Mouse (Mus musculus): ENCODE data around the gene Litaf.

Gene Litaf

DNA sequence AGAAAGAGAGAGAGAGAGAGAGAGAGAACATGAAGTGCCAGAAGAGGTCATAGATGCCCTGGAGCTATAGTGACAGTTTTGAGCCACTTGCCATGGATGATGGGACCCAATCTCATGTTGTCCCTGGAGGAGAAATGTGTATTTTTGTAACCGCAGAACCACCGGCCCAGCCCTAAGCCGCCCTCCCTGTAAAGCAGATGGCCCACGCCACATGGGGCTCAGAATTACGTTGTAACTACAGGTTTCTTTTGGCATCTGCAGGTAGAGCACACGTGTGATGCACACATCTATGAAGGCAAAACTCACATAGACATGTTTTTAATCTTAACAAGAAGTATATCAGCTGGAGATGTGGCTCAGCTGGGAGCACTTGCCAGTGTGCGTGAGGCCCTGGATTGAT, 98.2 kb downstream of the Litaf start:
- in situ Hi-C loops (cut with MboI; ENCODE audit: unreplicated experiment in 2 of 2): no loop called here

- in situ Hi-C loops (cut with MboI; ENCODE audit: unreplicated experiment in 2 of 2): no loop called here
Observed at GRCm38 (mm10) chr16:10967013-10967412, 98.9 kb downstream of the Litaf start.

GRCm38 (mm10) chr16:10965034-10965433, 100.9 kb downstream of the Litaf start:
- in situ Hi-C loops (cut with MboI; ENCODE audit: unreplicated experiment in 2 of 2): no loop called here

DNA sequence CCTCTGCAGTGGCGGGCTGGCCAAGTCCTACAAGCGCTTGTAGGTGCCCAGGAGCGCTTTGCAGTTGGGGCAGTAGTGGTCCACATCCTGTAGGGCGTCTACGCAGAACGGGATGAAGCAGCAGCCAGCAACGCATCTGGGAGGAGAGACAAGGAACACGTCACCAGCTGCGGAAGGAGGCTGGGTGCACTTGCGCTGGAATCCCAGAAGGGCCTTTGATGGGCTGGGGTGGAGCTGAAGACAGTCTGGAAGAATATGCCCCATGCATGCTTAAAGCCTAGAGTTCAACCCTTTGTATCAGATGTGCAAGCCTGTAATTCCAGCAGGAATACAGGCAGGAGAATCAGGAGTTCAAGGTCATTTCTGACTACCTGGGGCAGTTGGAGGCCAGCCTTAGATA, 105.0 kb downstream of the Litaf start:
- in situ Hi-C loops (cut with MboI; ENCODE audit: unreplicated experiment in 2 of 2): no loop called here

DNA sequence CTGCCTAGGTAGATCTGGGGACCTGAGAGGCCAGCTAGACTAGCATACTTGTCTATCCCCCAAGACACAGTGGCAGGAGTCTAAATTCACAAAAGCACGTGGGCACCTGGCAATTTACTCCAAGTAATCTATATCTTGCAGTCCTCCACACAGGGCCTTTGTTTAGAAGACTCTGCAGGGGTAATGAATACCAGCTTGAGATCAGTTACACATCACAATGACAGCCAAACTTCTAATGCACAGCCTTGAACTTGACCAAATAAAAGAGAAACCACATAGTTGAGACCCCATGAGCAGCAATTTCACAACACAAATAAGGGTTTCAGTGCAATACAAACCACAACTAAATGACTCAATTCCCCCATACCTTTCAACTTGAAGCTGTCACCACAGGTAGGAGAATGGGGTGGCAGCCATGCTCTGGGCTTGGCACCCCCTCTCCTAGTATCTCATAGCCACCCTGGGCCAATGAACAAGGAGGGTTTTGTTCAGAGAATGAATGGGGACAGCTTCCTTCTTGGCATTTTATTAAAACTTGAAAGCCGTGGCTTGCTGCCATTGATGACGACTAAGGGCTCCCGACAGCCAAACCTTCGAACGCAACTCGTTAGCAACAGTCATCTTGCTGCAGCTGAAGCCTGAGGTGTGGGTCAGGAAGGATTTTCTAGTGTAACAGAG, 107.1 kb downstream of the Litaf start:
- in situ Hi-C loops (cut with MboI; ENCODE audit: unreplicated experiment in 2 of 2): loop anchor here (5.0 to 10.0 kb wide), 2 partner anchors 64 to 67 kb away; no protein-coding TSS in a partner anchor

DNA sequence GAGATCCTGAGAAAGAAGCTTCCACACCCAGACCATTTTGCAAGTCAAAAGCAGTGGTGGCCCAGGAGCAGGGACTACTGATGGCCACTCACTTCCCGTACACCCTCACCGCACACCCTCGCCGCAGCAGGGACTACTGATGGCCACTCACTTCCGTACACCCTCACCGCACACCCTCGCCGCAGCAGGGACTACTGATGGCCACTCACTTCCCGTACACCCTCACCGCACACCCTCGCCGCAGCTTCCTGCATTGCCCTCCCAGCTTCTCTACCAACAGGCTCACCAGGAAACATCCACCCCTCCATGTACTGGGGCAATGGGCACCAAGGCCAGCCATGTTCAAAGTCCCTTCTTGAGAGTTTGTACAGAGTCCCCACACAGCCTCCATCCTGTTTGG, 107.7 kb downstream of the Litaf start:
- in situ Hi-C loops (cut with MboI; ENCODE audit: unreplicated experiment in 2 of 2): loop anchor here (5.0 to 10.0 kb wide), 2 partner anchors 64 to 66 kb away; no protein-coding TSS in a partner anchor

- in situ Hi-C loops (cut with MboI; ENCODE audit: unreplicated experiment in 2 of 2): loop anchor here (5.0 to 10.0 kb wide), 2 partner anchors 63 to 65 kb away; no protein-coding TSS in a partner anchor
Observed at GRCm38 (mm10) chr16:10957794-10958193, 108.2 kb downstream of the Litaf start.

GRCm38 (mm10) chr16:10956938-10957685, 108.8 kb downstream of the Litaf start:
- in situ Hi-C loops (cut with MboI; ENCODE audit: unreplicated experiment in 2 of 2): loop anchor here (5.0 to 10.0 kb wide), 2 partner anchors 62 to 65 kb away; no protein-coding TSS in a partner anchor

GRCm38 (mm10) chr16:10955078-10955477, 110.9 kb downstream of the Litaf start:
- in situ Hi-C loops (cut with MboI; ENCODE audit: unreplicated experiment in 2 of 2): loop anchor here (5.0 to 10.0 kb wide), 2 partner anchors 60 to 63 kb away; no protein-coding TSS in a partner anchor

GRCm38 (mm10) chr16:10952881-10953280, 113.1 kb downstream of the Litaf start:
- in situ Hi-C loops (cut with MboI; ENCODE audit: unreplicated experiment in 2 of 2): loop anchor here in 1 of 2 experiments (10.0 kb wide), 1 partner anchor 58 kb away; no protein-coding TSS in a partner anchor

GRCm38 (mm10) chr16:10952071-10952470, 113.9 kb downstream of the Litaf start:
- in situ Hi-C loops (cut with MboI; ENCODE audit: unreplicated experiment in 2 of 2): loop anchor here in 1 of 2 experiments (10.0 kb wide), 1 partner anchor 57 kb away; no protein-coding TSS in a partner anchor

GRCm38 (mm10) chr16:10951581-10951980, 114.4 kb downstream of the Litaf start:
- in situ Hi-C loops (cut with MboI; ENCODE audit: unreplicated experiment in 2 of 2): loop anchor here in 1 of 2 experiments (10.0 kb wide), 1 partner anchor 57 kb away; no protein-coding TSS in a partner anchor

- in situ Hi-C loops (cut with MboI; ENCODE audit: unreplicated experiment in 2 of 2): loop anchor here in 1 of 2 experiments (10.0 kb wide), 1 partner anchor 56 kb away; no protein-coding TSS in a partner anchor
Observed at GRCm38 (mm10) chr16:10950539-10950938, 115.4 kb downstream of the Litaf start.

GRCm38 (mm10) chr16:10947724-10948123, 118.2 kb downstream of the Litaf start:
- in situ Hi-C loops (cut with MboI; ENCODE audit: unreplicated experiment in 2 of 2): no loop called here

DNA sequence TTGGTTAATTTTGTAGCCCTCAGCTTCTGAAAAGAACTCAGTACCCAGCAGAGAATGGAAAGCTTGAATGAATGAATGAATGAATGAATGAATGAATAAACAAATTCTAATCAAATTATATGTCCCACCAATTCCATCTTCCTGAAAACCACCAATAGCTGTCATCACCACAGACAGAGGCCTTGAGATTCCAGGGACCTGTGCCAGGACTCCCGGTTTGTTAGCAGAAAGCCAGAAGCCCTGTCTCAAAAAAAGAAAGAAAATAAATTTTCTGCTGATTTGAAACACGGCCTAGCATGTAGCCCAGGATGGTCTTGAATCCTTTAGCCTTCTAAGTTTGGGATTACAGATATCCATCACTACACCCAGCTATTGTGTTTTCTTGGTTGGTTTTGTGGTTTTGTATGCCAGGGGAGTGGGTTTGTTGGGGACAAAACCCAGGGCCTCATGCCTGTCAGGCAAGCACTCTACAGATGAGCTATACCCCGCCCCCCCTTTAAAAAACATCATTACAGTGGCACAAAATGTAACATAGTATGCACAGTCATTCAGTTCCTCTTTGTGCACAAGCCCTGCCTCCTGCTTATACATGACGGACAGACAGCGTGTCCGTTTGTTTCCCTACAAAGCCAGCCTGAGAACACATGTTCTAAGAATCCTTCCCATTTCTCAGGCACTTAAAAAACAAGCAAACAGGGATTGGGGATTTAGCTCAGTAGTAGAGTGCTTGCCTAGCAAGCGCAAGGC, 120.4 kb downstream of the Litaf start:
- in situ Hi-C loops (cut with MboI; ENCODE audit: unreplicated experiment in 2 of 2): no loop called here

GRCm38 (mm10) chr16:10944545-10944944, 121.4 kb downstream of the Litaf start:
- in situ Hi-C loops (cut with MboI; ENCODE audit: unreplicated experiment in 2 of 2): no loop called here

DNA sequence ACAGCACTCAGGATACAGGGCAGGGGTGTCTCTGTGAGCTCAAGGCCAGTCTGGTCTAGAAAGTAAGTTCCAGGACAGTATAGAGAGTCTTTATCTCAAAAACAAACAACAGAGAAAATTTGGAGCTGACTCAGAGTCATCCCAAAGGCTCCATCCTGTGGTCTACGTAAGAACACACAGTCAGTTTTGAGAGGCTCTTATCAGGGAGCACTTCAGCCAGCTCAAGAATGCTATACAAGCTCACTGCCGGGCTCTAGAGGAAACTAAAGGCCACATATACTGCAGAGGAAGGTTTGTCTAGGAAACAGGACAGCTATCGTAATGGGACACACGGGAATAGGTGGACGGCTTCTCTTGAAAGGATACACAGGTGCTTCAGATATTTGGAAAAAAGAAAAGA, 122.7 kb downstream of the Litaf start:
- in situ Hi-C loops (cut with MboI; ENCODE audit: unreplicated experiment in 2 of 2): no loop called here

GRCm38 (mm10) chr16:10940661-10941060, 125.3 kb downstream of the Litaf start:
- in situ Hi-C loops (cut with MboI; ENCODE audit: unreplicated experiment in 2 of 2): no loop called here

- in situ Hi-C loops (cut with MboI; ENCODE audit: unreplicated experiment in 2 of 2): no loop called here
Observed at GRCm38 (mm10) chr16:10939932-10940331, 126.0 kb downstream of the Litaf start.

DNA sequence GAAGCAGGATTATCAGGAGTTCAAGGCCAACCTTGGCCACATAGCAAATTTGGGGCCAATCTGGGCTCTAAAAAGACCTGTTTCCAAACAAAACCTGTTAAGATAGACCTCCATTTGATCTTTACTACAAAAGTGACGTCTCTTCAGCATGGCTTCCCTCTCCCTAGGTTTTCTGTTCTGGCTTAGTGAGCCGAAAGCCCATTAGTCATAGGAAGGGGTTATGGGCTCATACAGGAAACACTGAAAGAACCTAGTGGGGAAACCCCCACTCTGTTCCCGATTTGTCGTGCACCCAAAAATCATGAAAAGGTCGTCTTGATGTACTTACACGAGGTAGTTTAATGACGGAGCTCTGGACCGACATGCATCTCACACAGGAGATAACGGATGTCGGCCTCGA, 128.5 kb downstream of the Litaf start:
- in situ Hi-C loops (cut with MboI; ENCODE audit: unreplicated experiment in 2 of 2): no loop called here

Data from v-Abl transformed pro-B cells (cell line).